Mouse (Mus musculus) neutrophil, adult 83 days (primary cell): Measurements from ENCODE around the gene Slc13a3. TPM values are rescaled to one million over a fixed set of nuclear protein-coding genes. Genes with fewer than 3 reads are reported as not detected.

ENCODE experiments used
- total RNA-seq, 2 experiments: library from RNA; stranded (reverse); gene quantifications; one replicate each; pipeline ENCODE4 v1.2.4; 2023

The Slc13a3 gene
- total RNA-seq: under 1 TPM; 0.64 to 0.82 TPM

GRCm38 (mm10) chr2:165473003-165473402 is at the start of gene Slc13a3:
Gene Slc13a3, minus strand, starts transcription at chr2:165473230.

GRCm38 (mm10) chr2:165503259-165504203 is 30.5 kb upstream of the Slc13a3 start, which contains the start of gene Slc2a10:
Gene Slc2a10, plus strand, starts transcription at chr2:165503787.

GRCm38 (mm10) chr2:165492648-165493553 is 19.9 kb upstream of the Slc13a3 start, which contains the start of gene Trp53rka:
Gene Trp53rka, minus strand, starts transcription at chr2:165493324.

GRCm38 (mm10) chr2:165387844-165388495 is 85.1 kb downstream of the Slc13a3 start, which contains the start of gene Zfp334:
Gene Zfp334, minus strand, starts transcription at chr2:165388259.

DNA sequence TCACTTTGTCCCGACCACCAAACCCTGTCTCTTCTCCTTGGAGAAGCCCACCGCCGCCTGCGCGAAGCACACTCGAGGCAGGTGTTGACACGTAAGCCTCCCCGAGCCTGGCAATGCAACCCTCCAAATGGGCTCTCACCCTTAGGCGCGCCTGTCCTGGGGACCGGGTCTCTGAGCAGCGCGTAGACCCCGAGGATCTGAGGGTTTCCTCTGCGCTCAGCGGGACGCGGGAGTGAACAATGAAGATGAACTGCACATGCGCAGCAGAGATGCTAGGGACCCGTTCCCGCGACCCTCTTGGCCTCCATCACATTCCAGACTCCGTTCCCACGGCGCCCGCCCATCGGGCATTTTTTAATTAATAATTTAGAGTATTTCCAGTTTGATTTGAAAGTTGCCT is 104.5 kb downstream of the Slc13a3 start, which contains the start of gene Zfp663:
Gene Zfp663, minus strand, starts transcription at position 234 of the 400 bp plus-strand sequence.

Other genes starting within 250 kb of the Slc13a3 start
- not detected for gene Cdh22, start 238.4 kb downstream of the Slc13a3 start, total RNA-seq
- 10 to 100 TPM; 84.7 to 87.3 TPM for gene Slc35c2, start 185.4 kb downstream of the Slc13a3 start, total RNA-seq
- gene Elmo2, start 146.8 kb downstream of the Slc13a3 start, total RNA-seq: 10 to 100 TPM; 66.2 to 67.8 TPM
- gene Zfp663, start 104.5 kb downstream of the Slc13a3 start, total RNA-seq: not detected
- gene Zfp334, start 85.0 kb downstream of the Slc13a3 start, total RNA-seq: not detected
- gene Ocstamp, start 72.8 kb downstream of the Slc13a3 start, total RNA-seq: not detected
- 1 to 10 TPM; 6.6 to 7.0 TPM for gene Trp53rka, start 20.1 kb upstream of the Slc13a3 start, total RNA-seq
- gene Slc2a10, start 30.6 kb upstream of the Slc13a3 start, total RNA-seq: not detected
- gene Eya2, start 121.8 kb upstream of the Slc13a3 start, total RNA-seq: under 1 TPM in 1 of 2 experiments, not detected in 1; 0.81 TPM